Mouse (Mus musculus): Measurements from ENCODE around the gene Mrpl39. TPM values are rescaled to one million over a fixed set of nuclear protein-coding genes. Genes with fewer than 3 reads are reported as not detected.

Gene Mrpl39
- polyA plus RNA-seq, 1 experiment: 226 TPM

DNA sequence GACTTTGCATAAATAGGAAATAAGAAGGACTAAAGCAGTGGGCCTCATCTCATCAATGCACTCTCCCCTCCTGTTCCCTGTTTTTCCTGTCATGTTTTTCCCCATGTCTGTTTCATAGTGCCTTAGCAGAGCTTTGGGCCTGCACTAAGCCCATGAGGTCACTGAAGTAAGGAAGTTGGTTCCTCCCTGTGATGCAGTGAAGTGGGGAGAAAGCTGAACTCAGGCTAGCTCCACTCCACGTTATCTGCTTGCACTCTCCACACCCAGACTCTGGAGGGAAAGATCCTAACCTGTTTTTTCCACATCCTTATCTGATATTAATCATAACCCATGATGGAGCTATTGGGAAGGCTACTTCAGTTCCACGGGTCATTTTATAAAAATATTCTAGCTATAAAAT is 26.9 kb downstream of the Mrpl39 start:
- TF ChIP-seq GATA1 (IDR thresholded peaks at IDR 0.05; ENCODE audit: low read length): no peak

DNA sequence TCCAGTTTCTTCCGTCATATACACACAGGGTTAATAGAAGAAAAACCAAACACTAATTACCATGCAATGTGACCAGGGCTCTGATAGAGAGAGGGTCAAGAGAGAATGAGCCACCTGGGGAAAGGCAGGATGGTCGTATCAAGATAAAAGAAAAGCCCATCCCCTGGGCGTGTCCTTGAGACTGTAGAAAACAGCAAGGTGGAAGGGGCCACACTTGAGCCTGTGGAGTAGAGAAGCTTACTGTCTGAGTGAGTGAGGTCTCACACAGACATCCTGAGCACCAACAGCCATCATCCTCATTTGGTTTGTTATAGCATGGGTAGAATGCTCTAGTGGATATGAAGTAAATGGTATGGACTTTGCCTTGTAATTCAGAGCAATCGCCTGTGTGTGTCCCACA is 27.7 kb downstream of the Mrpl39 start:
- TF ChIP-seq GATA1 (IDR thresholded peaks at IDR 0.05; ENCODE audit: low read length): no peak

DNA sequence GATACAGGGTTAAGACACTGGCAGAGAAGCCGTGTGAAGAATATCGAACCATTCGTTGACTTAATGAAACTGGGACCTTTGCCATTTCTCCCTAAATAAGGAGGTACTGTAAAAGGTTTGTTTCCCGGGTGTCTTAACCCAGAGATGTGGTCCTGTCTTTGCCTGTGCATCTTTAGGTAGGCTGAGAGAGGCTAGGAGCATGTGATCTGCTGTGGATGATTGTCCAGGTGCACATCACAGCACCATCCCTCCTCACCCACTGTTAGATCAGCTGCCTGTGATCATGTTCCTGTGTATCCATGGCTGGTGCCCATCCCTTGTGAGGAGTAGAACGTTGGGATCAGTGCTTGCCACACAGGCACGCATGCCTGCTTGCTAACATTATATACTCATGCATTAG is 29.0 kb downstream of the Mrpl39 start:
- no peak for TF ChIP-seq GATA1 (IDR thresholded peaks at IDR 0.05; ENCODE audit: low read length)

DNA sequence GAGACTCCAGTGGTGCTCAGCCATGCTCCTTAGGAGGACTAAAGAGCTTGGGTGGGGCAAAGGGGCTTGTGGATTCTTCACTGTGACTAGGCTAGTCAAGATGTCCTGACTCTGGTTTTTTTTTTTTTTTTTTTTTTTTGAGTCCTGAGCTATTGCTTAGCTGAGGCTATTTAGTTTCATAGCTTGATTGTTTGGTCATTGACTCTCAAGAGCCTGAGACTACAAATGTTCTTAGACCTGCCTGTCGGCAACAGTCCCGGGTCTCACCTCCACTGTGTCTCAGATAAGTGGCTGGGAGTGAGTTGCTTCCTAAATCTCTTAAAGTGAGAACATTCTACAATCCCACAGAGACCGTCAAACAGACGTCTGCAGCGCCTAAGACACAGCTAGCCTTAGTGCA is 30.0 kb downstream of the Mrpl39 start:
- no peak for TF ChIP-seq GATA1 (IDR thresholded peaks at IDR 0.05; ENCODE audit: low read length)

DNA sequence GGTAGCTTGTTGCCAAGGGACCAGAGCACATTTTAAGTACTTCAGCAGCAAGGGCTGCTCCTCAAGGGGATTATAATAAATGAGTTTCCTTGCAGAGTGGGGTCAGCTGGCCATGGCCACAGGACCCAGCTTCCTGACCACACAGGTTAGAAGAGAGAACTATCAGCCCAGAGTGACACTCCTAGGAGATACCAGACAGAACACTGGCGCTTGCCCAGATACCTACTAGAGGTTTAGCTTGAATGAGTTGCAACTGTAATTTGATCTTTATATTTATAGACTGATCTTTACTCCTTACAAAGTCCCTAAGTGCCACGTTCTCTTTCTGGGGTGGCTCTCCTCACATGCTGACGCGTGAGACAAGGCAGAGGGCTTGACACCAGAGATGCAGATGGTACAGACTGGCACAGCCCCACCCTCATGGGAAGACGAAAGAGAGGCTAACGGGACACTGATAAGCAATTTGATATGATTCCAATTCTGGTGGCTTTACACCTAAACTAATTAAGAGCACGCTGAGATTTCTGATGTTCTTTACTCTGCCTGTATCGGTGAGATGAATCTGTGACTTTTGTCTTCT is 30.8 kb downstream of the Mrpl39 start:
- no peak for TF ChIP-seq GATA1 (IDR thresholded peaks at IDR 0.05; ENCODE audit: low read length)

DNA sequence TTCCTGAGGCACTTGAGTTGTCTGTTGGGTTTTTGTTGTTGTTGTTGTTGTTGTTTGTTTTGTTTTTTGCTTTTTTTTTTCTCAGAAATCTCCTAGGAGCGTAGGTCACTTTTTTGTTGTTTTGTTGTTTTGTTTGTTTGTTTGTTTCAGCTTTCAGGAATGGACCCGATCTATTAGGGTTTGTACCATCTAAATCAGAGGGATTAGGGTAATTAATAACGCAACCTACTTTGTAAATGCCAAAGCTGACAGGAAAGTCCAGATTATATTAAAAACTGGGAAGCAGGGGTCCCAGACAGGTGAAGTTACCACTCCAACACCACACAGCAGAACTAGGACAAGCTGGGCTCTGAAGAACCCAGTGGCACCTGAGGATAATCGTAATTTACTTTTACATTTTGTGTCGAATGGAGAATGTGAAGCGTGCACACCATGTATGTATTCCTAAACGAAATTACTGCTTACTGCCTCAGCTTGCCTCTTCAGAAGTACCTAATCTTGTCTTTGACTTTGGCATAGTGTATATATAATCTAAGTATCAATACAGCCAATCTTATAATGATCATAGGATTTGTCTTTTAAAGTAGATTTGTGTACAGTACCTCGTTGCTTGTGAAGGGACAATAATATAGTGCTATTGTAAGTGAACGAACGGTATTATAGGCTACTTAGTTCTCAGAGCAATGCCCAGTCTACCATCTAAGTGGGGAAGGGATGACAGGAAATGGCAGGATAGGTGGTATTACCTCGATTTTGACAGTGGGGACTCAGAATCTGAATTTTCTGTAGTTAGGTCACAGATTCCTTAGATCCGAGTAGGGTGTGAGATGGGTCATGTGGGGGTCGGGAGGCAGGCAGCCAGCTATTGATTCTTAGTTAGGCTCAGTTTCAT is 31.5 kb downstream of the Mrpl39 start:
- no peak for TF ChIP-seq GATA1 (IDR thresholded peaks at IDR 0.05; ENCODE audit: low read length)

DNA sequence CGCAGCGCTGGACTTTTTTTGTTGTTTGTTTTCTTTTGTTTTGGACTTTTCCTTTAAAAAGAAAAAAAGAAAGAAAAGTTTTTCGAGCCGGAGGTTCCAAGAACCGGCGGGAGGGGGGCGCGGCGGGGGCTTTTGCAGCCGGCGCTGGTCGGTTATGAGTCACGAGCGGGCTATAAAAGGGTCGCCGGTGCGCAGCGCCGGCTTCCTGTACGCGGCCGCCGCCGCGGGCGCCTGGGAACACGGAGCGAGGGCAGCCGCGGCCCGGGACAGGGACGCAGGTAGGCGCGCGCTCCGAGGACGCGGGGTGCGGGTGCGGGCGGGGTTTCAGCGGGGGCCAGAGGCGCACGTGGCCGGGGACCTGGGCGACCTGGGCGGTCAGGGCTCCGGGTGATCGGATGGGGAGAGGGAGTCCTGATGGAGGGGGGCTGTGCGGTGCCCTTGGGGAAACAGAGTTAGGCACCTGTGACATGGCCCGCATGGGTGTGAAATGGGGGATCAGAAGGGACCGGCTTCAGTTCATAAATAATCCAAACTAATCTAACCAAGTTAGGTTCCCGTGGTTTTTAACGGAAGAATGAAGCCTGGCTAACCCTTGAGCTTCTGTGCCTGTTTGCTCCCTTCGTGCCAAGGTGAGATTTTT is 32.3 kb downstream of the Mrpl39 start:
- TF ChIP-seq GATA1 (IDR thresholded peaks at IDR 0.05; ENCODE audit: low read length): no peak

DNA sequence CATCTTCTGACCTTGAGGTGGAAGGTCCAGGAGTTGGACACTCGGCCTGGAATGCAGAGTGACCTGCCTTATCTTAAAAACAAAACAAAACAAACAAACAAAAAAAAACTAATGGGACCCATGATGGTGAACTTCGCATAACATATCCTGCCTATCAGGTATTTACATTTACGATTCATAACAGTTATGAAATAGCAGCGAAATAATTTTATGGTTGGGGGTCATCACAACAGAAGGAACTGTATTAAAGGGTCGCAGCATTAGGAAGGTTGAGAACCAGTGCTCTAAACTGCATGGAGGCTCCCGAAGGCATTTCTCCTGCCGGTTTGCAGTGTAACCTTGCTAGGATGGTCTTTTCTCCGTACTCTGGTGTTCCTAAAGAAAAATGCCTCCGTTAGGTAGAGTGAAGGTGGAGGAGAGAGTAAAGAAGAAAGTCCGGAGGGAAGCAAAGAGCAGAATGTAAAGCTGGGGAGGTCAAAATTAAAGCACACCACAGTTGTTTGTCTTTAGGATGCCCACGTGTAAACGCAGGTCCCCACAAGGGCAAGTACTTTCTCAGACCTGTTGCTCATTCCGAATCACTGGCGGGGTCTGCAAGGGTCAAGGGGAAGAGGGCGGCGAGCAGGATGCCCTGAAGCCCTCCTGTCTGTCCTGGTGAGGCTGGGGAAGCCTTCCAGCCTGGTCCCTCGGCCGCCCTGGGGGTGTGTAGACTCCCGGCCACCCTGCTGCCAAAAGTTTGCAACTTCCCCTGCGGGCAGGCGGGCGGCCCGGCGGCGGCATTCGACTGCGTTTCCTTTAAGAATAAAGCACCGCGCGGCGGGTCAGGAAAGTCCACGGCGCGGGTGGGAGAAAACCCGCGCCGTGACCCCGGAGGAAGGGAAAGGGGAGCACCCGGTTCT is 33.1 kb downstream of the Mrpl39 start:
- TF ChIP-seq GATA1 (IDR thresholded peaks at IDR 0.05; ENCODE audit: low read length): no peak

DNA sequence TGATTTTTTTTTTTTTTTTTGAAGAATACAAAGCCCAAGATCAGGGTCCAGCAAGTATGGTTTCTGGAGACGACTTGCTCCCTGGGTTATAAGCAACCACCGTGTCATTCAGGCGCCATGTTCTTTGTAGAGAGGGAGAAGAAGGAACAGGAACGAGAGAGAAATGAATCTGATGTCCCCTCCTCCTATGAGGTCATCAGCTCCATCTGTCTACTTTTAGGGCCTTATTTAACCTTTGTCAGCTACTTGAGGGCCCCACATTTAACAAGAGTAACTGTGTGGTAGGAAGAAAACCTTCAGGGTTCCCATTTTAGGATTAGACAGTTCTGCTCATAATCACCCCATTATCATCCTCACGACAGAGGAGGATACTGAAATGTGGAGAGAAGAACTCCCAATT is 34.5 kb downstream of the Mrpl39 start:
- TF ChIP-seq GATA1 (IDR thresholded peaks at IDR 0.05; ENCODE audit: low read length): no peak

DNA sequence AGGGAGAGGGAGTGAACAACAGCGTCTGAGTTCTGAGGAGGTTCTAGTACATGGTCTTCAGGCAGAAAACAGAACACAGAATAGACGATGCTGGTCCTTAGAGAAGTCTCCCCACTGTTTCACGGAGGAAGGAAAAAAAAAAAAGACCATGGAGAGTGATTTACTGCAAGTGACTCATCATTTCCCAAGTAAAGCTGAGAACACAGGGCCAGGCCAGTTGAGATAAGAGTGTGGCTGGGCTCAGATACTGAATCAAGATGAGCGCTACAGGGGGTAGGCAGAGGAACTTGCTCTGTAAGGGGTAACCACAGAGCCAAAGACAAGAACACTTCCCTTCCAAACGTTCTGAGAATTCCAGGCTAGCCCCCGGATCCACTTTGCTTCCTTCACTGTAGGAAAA is 36.8 kb downstream of the Mrpl39 start:
- no peak for TF ChIP-seq GATA1 (IDR thresholded peaks at IDR 0.05; ENCODE audit: low read length)

DNA sequence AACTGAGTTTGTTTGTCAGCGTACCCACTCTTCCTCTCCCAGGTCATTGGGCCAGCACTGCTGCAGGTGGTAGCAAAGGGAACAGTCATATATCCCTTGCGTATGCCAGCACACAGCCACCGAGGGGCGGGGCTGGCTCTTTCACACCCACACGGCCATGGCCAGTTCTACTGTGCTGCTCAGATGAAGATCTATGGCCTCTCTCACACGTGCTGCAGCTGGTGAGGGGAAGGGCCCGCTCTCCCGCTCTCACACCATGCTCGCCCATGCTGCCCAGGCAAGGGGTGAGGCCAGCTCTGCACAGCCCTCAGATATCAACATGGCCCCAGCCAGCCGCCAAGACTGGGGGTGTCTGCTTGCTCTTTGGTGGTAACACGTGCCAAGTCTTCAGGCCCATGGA is 39.4 kb downstream of the Mrpl39 start:
- TF ChIP-seq GATA1 (IDR thresholded peaks at IDR 0.05; ENCODE audit: low read length): no peak

DNA sequence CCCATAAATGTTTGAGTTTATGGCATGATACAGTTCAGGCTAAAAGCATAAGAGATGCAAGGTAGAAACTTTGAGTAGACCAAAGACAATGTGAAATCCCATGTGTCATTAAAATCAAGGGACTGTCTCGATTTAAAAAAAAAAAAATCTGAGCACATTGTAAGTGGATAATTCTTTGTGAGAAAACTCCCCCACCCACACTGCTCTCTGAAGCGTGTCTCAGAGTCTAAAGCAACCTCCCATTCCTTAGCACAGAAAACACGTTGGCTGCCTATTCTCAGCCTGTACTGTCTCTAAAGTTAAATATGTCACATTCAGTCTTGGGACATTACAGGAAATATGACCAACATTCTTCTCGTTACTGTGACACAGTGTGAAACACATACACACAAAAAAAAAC is 53.6 kb downstream of the Mrpl39 start:
- TF ChIP-seq GATA1 (IDR thresholded peaks at IDR 0.05; ENCODE audit: low read length): no peak

DNA sequence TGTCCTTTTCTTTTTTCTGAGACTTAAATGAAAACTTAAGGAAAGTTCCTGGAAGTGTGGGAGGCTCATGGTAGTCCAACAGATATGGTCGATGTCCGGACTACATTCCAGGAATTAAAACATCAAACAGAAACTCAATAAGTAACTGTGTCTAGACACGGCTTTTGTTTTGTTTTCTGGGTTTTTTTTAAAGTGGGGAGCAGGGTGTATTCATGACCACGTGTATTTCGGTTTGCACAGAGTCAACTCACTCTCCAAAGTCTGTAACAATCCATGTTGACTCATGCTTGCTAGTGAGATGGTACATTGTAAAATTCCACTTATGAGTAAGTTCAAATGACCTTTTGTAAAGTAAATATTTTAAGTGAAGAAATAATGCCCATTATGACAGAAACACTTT is 54.8 kb downstream of the Mrpl39 start:
- TF ChIP-seq GATA1 (IDR thresholded peaks at IDR 0.05; ENCODE audit: low read length): no peak

DNA sequence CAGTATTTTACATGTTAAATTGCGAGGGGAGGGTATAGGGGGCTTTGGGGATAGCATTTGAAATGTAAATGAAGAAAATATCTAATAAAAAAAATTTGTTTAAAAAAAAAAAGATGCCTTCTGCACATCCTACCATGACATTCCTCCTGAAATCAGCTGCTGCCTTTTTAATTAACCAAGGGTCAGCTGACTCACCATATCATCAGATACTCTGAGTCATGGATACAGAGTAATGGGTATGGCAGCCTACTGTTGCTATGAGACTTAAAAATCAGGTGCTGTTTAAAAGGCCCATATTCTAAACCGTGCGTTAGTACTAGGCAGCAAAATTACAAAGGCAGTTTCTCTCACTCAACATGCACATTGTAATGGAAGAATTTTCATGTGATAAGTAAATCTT is 58.2 kb downstream of the Mrpl39 start:
- TF ChIP-seq GATA1 (IDR thresholded peaks at IDR 0.05; ENCODE audit: low read length): no peak

Other genes starting within 250 kb of the Mrpl39 start
- gene A730009L09Rik, start 220.6 kb downstream of the Mrpl39 start, polyA plus RNA-seq (2012): not detected in 2 replicates
- gene Jam2, start 38.4 kb upstream of the Mrpl39 start, polyA plus RNA-seq (2012): not detected in 2 replicates
- 3.4 and 4.7 TPM in 2 replicates for gene Gabpa, start 99.2 kb upstream of the Mrpl39 start, polyA plus RNA-seq (2012)
- gene Atp5j, start 99.9 kb upstream of the Mrpl39 start, polyA plus RNA-seq (2012): 71.3 and 96.8 TPM in 2 replicates

All from G1E-ER4 (cell line).